Mouse (Mus musculus): ENCODE measurements around the gene Gdi2. TPM values are rescaled to one million over a fixed set of nuclear protein-coding genes. Genes with fewer than 3 reads are reported as not detected.
A peak's percentile ranks its signal among the peaks of the same experiment; 100 is the strongest.
"Not testable (repeated sequence)": the region's sequence is repeated elsewhere in the genome, so short reads cannot be mapped to it uniquely, and the experiment has no call there.

Gene Gdi2
- 449 and 459 TPM in 2 replicates for polyA plus RNA-seq (2015; fragmentation: Nextera tagmentation; extraction: Ambion mirVana)

- DNase-seq (ENCODE audit: low spot score) = peak; percentile 97
These were observed at the start of gene Gdi2 for GRCm38 (mm10) chr13:3537594-3538222. Gdi2 (plus strand) TSS chr13:3538063.

DNA sequence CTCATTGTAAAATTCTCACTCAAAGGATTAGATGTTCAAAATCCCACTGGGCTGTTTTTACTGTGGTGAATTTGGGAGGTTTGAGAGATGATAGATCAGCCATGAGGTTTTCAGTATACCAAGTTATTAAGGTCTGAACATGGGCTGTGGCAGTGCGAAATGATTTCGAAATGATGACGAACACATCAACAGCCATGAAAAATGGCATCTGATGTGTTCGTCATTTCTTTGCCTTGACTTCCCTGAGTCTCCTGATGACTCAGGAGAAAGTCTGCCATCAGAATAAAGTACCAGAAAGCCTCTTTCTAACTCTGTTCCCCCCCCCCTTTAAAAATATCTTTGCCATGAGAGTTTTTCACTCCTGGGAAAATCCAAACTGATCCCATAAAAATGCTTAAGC, 42.3 kb upstream of the Gdi2 start:
- DNase-seq (ENCODE audit: low spot score) = no peak

GRCm38 (mm10) chr13:3501014-3501413, 36.8 kb upstream of the Gdi2 start:
- DNase-seq (ENCODE audit: low spot score) = not testable (repeated sequence)

DNA sequence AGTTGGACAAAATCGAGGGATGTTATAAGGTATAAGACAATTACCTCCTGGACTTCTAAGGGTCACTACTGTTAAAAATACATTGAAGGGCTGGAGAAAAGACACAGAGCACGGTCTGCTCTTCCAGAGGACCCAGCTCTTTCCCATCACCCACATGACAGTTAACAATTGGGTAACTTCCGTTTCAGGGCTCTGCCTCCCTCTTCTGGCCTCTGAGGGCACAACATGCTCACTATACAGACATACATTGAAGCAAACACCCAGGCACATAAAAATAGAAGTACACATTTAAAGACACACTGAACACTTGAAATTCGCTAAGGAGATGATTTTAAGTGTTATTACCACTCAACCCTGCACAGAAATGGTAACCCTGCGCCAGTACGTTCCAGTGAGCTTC, 22.5 kb upstream of the Gdi2 start:
- DNase-seq (ENCODE audit: low spot score) = peak; percentile 31

DNA sequence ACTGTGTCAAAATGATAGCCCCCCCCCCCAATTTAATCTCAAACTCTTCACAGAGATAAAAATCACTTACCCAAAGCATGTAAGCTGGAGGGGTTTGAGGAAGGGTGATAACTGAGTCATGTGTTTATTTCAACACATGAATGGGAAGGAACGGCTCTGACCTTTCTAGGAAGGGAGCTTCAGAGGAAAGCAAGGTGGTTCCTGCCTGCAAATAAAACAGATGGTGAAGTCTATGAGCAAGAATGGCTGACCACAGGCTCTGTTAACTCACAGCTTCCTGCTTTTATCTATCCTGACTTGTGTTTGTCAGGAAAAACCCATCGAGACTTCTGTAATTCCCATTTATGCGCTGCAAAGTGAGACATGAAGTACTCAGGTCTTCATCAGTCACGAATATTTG, 18.5 kb upstream of the Gdi2 start:
- DNase-seq (ENCODE audit: low spot score) = not testable (repeated sequence)

DNA sequence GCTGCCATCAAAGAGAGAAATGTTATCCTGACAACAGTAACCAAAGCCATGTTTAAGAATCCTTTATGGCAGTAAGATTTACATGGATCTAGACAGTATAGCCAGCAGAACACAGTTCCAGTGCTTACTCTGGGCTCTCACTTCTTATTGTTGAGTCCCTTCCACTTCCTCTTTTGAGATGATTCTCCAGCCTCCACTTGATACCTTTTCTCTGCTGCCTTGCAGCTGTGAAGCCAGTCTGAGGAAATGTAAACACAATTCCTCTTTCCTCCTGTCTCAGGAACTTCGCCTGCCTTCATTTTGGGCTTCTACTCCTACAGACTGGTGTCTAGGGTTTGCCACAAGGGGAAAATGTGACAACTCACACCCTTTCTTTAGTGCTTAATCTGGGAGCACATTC, 17.9 kb upstream of the Gdi2 start:
- DNase-seq (ENCODE audit: low spot score) = not testable (repeated sequence)

DNA sequence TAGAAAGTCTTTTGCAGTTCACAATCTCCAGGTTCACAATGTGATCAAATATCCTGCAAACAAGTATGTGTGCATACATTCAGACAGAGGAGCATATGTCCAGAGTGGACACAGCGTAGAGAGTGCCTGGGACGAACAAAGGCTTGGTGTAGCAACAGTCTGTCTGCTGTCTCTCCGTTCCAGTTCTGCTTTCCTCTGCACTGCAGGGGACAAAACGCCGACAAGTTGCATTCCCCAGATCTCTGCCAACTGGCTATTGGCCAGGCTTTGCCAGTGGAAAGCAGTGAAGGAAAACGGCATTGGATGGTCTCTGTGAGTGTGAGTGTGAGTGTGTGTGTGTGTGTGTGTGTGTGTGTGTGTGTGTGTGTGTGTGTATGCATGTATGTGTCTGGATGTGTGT, 14.4 kb upstream of the Gdi2 start:
- DNase-seq (ENCODE audit: low spot score) = no peak

DNA sequence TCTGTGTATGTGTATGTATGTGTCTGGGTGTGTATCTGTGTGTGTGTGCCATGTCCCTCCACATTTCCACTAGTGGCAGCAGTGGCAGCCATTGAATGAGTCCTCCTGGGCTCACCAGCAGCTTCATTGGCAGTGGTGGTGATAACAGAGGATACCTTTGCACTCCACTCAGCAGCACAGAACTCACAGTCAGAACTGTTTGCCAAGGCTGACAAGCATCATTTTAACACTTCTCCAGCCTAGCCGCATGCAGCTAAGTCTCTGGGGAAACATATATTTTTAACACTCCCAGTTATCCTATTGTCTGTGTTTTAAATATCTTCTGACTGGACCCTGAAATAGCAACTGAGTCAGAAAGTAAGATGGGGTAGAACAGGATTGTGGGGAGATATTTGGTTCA, 13.9 kb upstream of the Gdi2 start:
- no peak for DNase-seq (ENCODE audit: low spot score)

DNA sequence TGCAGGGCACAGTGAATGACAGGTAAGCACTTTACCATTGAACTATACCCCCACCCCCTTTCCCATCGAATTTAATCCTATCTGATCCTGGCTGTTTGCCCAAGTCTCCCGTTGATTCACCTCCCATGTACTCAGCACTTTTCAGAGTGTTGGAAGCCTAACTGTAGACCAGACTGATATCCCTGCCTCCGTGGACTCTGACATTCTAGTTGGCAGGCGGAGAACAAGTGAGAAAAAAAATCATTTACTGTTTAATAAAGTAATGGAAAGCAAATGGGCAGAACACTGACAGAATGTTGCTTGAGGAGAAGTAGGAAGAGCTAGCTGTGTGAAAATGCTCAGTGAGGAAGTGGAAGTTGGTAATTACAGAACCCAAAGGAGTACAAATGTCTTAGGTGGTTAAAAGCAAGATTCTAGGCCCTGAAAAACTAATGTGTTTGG, 12.2 kb upstream of the Gdi2 start:
- no peak for DNase-seq (ENCODE audit: low spot score)

GRCm38 (mm10) chr13:3526328-3526727, 11.5 kb upstream of the Gdi2 start:
- peak; percentile 56 for DNase-seq (ENCODE audit: low spot score)

DNA sequence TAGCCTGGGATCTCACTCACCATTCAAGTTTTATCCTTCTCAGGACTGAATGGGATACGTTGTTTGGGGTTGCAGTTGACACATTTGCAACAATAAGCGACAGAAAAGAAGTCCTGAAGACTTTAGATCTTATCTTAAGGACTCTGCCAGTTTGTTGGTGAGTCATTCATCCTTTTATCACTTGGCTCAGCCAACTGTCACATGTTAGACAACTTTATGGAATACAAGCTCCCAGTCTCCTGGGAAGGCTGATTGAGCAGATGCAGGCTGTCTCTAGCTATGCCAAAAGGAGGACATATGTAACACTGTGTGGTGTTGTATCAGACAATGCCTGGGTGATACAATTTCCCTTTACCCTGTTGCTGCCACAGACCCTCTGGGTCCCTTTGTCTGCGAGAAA, 7.4 kb upstream of the Gdi2 start:
- DNase-seq (ENCODE audit: low spot score) = no peak

DNA sequence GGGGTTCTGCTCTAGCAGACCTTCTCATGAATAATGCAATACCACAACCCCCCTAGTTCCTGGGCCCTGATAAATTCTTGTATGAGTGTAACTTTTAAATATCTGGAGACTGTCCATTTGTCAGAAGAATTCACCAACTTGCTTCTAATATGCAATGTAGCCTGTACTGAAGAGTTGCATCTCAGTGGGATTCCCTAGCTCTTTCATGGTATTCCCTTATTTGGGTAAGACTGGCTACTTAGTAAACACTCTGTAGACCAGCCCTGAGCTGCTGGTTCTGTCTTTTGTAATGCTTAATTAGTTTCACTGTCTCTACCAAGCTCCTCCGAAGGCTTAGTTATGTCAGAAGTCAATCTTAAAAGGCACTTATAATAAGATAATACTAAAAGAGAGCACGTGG, 6.7 kb upstream of the Gdi2 start:
- DNase-seq (ENCODE audit: low spot score) = not testable (repeated sequence)

- DNase-seq (ENCODE audit: low spot score) = no peak
These were observed 6.1 kb upstream of the Gdi2 start for GRCm38 (mm10) chr13:3531692-3532320.

DNA sequence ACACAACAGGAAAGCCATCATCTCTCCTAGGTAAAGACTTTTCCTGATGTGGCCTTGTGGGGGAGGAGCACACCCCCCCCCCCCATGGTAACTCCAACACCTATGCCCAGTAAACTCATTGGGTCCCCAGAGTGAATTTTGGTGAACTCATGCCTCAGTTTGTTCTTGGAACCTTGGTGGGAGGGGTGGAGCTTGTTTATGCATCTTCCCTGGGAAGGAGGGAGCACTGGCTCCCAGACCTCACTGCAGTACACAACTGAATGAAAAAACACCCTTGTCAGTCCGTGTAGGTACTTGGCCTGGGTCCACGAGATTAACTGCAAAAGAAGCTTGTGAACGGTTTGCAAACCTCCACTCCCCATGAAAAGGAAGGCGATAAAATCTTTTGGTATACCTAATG, 5.4 kb upstream of the Gdi2 start:
- DNase-seq (ENCODE audit: low spot score) = no peak

- no peak for DNase-seq (ENCODE audit: low spot score)
These were observed 3.7 kb upstream of the Gdi2 start for GRCm38 (mm10) chr13:3534146-3534545.

- DNase-seq (ENCODE audit: low spot score) = peak; percentile 42
These were observed 533 bp downstream of the Gdi2 start for GRCm38 (mm10) chr13:3538223-3538968.

GRCm38 (mm10) chr13:3538969-3539562, 1.2 kb downstream of the Gdi2 start:
- DNase-seq (ENCODE audit: low spot score) = peak; percentile 60

DNA sequence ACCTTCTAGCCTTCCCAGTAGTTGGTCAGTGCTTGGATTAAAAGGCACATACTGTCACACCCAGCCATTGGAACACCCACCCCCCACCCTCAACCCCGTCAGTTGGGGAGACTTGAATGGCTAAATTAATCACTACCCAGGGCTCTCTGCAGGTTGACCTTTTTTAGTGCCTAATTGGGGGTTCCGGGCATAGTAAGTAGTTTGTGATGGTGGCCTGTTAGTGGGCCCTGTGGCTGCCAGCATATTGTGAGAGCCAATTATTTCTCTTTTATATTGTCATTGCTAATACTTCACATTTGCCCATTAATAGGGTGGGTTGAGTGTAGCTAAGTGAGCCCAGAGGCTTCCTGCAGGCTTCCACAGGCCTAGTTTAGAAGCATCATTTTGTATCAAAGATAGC, 2.3 kb downstream of the Gdi2 start:
- DNase-seq (ENCODE audit: low spot score) = no peak

- DNase-seq (ENCODE audit: low spot score) = no peak
These were observed 3.4 kb downstream of the Gdi2 start for GRCm38 (mm10) chr13:3541159-3541782.

DNA sequence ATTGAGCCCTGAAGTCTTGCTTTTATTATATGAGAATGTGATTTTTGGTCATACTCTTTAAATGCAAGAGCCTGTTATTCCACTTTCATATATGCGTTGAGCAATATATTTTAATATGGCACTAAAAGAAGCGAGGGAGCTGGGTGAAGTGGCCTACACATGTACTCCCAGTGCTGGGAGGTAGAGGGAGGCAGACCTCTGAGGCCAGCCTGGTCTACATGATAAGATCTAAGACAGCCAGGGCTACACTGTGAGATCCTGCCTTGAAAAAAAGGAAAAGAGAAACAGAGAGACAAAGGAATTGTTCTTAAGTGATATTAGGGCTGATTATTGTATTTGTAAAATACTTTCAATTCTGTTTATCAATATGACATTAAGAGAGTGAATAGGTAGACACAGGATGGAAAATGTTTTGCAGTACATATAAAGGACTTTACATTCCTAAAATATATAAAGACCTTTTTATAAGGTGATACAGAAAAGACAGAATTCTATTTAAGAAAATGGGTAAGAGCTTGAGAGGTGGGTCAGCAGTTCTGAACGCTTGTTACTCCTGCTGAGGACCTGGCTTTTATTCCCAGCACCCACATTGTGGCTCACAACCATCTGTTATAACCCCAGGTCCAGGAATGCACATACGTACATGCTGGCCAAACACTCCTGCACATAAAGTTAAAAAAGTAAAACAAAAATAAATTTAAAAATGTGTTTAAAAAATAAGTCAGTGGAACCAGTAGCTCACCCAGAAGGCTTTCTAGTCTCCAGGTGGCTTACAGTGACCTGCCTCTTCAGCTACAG, 6.4 kb downstream of the Gdi2 start:
- DNase-seq (ENCODE audit: low spot score) = no peak

- no peak for DNase-seq (ENCODE audit: low spot score)
These were observed 7.1 kb downstream of the Gdi2 start for GRCm38 (mm10) chr13:3544925-3545324.
